Mouse (Mus musculus): ENCODE results near the gene Sept9. TPM values are rescaled to one million over a fixed set of nuclear protein-coding genes. Genes with fewer than 3 reads are reported as not detected.

The Sept9 gene
- polyA plus RNA-seq, 1 experiment from 2014 or later: 78.9 TPM

DNA sequence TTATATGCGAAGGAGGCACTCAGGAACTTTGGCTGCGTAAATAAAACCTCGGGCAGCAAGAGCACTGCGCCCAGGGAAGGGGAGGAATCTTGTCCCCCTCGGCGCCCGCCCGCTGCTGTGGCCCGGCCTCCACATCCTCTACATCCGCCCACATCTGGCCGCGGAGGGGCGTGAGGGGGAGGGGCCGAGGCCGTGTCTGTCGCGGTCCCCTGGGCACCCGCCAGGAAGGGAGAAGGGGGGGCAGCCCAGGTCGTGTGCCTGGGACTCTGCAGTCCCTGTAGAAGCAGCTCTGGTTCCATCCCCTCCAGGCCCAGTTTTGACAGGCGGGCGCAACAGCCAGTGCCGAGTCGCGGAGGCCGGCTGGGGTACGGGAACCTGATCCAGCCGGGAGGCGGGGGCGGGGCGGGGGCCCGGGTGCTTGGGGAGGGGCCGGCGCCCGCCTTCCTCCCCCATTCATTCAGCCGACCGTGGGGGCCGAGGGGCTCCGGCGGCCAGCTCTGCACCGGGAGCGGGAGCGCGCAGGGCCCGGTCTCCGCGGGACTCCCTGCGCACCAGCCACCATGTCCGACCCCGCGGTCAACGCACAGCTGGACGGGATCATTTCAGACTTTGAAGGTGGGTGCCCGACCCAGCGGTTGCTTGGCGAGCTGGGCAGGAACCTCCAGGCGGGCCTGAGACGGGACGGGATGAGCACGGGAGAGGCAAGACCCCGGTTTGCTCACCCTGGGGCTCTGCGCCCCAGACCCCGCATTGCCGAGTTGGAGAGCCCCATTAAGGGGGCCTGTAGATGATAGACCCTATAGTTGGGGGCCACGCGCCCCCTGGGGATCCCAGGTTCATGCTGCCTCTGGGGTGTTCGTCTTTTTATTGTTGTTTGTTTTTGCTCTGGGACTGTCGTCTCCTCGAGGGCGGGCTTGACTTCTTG lies 66.8 kb downstream of the Sept9 start:
- Histone ChIP-seq H3K4me3 (ENCODE audit: low read depth, low read length) (peak overlapping the region; percentile 78), H3K9me3 (replicated peaks; ENCODE audit: control insufficient read depth, low read length) (no peaks in the 10 kb centered on the region), H3K9ac (ENCODE audit: low read depth, low read length) (peak overlapping the region; percentile 80), H3K4me1 (ENCODE audit: control insufficient read depth, insufficient read depth, low read length) (peaks cover 51% of the 10 kb centered on the region), H3K27me3 (ENCODE audit: control insufficient read depth, insufficient read depth, low read length) (no peaks in the 10 kb centered on the region), H3K4me2 (peak overlapping the region; percentile 90), H3K36me3 (ENCODE audit: control insufficient read depth, insufficient read depth, low read length) (no peaks in the 10 kb centered on the region), H3K27ac (ENCODE audit: low read depth, low read length) (peak overlapping the region; percentile 89)
- ATAC-seq (replicated peaks; ENCODE audit: insufficient number of reproducible peaks, low FRiP score, low TSS enrichment): peak; percentile 79
- under 1% methylated on average over 63 of the region's 69 CpGs for WGBS (ENCODE audit: insufficient replicate concordance)

GRCm38 (mm10) chr11:117266906-117267721 lies 67.7 kb downstream of the Sept9 start:
- Histone ChIP-seq H3K27me3 (ENCODE audit: control insufficient read depth, insufficient read depth, low read length) (0 out of 2 replicates have a peak, but pooled peaks cover 6% of the 10 kb centered on the region), H3K36me3 (ENCODE audit: control insufficient read depth, insufficient read depth, low read length) (no peaks in the 10 kb centered on the region), H3K4me3 (ENCODE audit: low read depth, low read length) (peak overlapping the region; percentile 78), H3K4me1 (ENCODE audit: control insufficient read depth, insufficient read depth, low read length) (peaks cover 53% of the 10 kb centered on the region), H3K4me2 (peak overlapping the region; percentile 90), H3K9ac (ENCODE audit: low read depth, low read length) (peak overlapping the region; percentile 80), H3K9me3 (replicated peaks; ENCODE audit: control insufficient read depth, low read length) (no peaks in the 10 kb centered on the region), H3K27ac (ENCODE audit: low read depth, low read length) (peak overlapping the region; percentile 89)
- peak; percentile 56 for ATAC-seq (replicated peaks; ENCODE audit: insufficient number of reproducible peaks, low FRiP score, low TSS enrichment)
- WGBS (ENCODE audit: insufficient replicate concordance): 1% methylated on average over 37 of the region's 37 CpGs

- H3K4me1 ChIP-seq (ENCODE audit: control insufficient read depth, insufficient read depth, low read length): peaks cover 56% of the 10 kb centered on the region
- ATAC-seq (replicated peaks; ENCODE audit: insufficient number of reproducible peaks, low FRiP score, low TSS enrichment): no peak
Measured at GRCm38 (mm10) chr11:117267828-117268227, 68.4 kb downstream of the Sept9 start.

GRCm38 (mm10) chr11:117268304-117268956 lies 69.0 kb downstream of the Sept9 start:
- Histone ChIP-seq H3K36me3 (ENCODE audit: control insufficient read depth, insufficient read depth, low read length) (no peaks in the 10 kb centered on the region), H3K4me3 (ENCODE audit: low read depth, low read length) (peak overlapping the region; percentile 78; the same call in 1 of the 2 replicates), H3K4me2 (peak overlapping the region; percentile 90), H3K4me1 (ENCODE audit: control insufficient read depth, insufficient read depth, low read length) (peaks cover 52% of the 10 kb centered on the region), H3K27ac (ENCODE audit: low read depth, low read length) (peak overlapping the region; percentile 54; the same call in 1 of the 2 replicates), H3K27me3 (ENCODE audit: control insufficient read depth, insufficient read depth, low read length) (0 out of 2 replicates have a peak, but pooled peaks cover 9% of the 10 kb centered on the region), H3K9me3 (replicated peaks; ENCODE audit: control insufficient read depth, low read length) (no peaks in the 10 kb centered on the region), H3K9ac (ENCODE audit: low read depth, low read length) (0 out of 2 replicates have a peak overlapping the region, but pooled peaks have one; percentile 40)
- ATAC-seq (replicated peaks; ENCODE audit: insufficient number of reproducible peaks, low FRiP score, low TSS enrichment): no peak
- WGBS (ENCODE audit: insufficient replicate concordance): 24% methylated on average over 10 of the region's 10 CpGs

More at GRCm38 (mm10) chr11:117267828-117268227, 68.4 kb downstream of the Sept9 start:
- 16% methylated on average over 4 of the region's 4 CpGs for WGBS (ENCODE audit: insufficient replicate concordance)
- 0 out of 2 replicates have a peak overlapping the region, but pooled peaks have one; percentile 80 for H3K9ac ChIP-seq (ENCODE audit: low read depth, low read length)
- no peaks in the 10 kb centered on the region for H3K36me3 ChIP-seq (ENCODE audit: control insufficient read depth, insufficient read depth, low read length)
- no peaks in the 10 kb centered on the region for H3K9me3 ChIP-seq (replicated peaks; ENCODE audit: control insufficient read depth, low read length)
- H3K4me2 ChIP-seq: peak overlapping the region; percentile 90
- H3K27me3 ChIP-seq (ENCODE audit: control insufficient read depth, insufficient read depth, low read length): 0 out of 2 replicates have a peak, but pooled peaks cover 9% of the 10 kb centered on the region
- H3K4me3 ChIP-seq (ENCODE audit: low read depth, low read length): peak overlapping the region; percentile 78
- H3K27ac ChIP-seq (ENCODE audit: low read depth, low read length): 0 out of 2 replicates have a peak overlapping the region, but pooled peaks have one; percentile 54

DNA sequence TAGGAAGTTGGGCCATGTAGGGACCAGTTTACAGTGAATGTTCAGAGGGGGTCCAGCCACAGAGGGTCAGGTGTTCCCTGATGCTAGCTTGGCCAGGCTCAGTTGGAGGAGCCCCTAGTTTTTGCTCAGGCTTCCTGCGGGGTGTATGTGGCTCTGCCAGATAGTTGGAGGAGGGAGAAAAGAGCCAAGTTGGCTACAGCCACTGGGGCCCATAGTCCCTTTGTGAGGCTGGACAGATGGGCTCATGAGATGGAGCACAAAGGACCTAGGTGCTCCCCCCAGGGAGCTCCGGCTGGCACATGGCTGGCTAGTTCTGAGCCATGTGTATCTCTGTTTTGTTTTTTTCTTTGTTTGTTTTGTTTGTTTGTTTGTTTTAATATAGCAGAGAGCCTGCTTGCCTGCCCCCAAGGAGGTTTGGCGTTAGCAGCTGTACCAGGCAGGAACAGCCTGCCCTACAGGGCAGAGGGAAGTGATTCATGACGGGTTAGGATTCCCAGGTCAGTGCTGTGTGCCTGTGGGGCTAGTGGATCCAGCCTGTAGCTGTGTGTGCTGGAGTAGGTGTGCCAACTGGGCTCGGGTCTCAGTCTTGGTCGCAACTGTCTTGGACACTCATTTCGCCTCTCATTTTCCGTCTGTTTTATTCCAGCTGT lies 69.7 kb downstream of the Sept9 start:
- H3K36me3 ChIP-seq (ENCODE audit: control insufficient read depth, insufficient read depth, low read length): no peaks in the 10 kb centered on the region
- H3K27ac ChIP-seq (ENCODE audit: low read depth, low read length): peak overlapping the region; percentile 54; the same call in 1 of the 2 replicates
- peak overlapping the region; percentile 90 for H3K4me2 ChIP-seq
- peak overlapping the region; percentile 40; the same call in 1 of the 2 replicates for H3K9ac ChIP-seq (ENCODE audit: low read depth, low read length)
- H3K4me1 ChIP-seq (ENCODE audit: control insufficient read depth, insufficient read depth, low read length): peaks cover 57% of the 10 kb centered on the region
- H3K9me3 ChIP-seq (replicated peaks; ENCODE audit: control insufficient read depth, low read length): no peaks in the 10 kb centered on the region
- WGBS (ENCODE audit: insufficient replicate concordance): 48% methylated on average over 8 of the region's 8 CpGs
- ATAC-seq (replicated peaks; ENCODE audit: insufficient number of reproducible peaks, low FRiP score, low TSS enrichment): no peak
- no peak overlapping the region for H3K4me3 ChIP-seq (ENCODE audit: low read depth, low read length)
- H3K27me3 ChIP-seq (ENCODE audit: control insufficient read depth, insufficient read depth, low read length): 0 out of 2 replicates have a peak, but pooled peaks cover 9% of the 10 kb centered on the region

- peaks cover 52% of the 10 kb centered on the region for H3K4me1 ChIP-seq (ENCODE audit: control insufficient read depth, insufficient read depth, low read length)
- no peaks in the 10 kb centered on the region for H3K36me3 ChIP-seq (ENCODE audit: control insufficient read depth, insufficient read depth, low read length)
- H3K4me3 ChIP-seq (ENCODE audit: low read depth, low read length): no peak overlapping the region
- H3K4me2 ChIP-seq: peak overlapping the region; percentile 22; the same call in 1 of the 2 replicates
- H3K27ac ChIP-seq (ENCODE audit: low read depth, low read length): no peak overlapping the region; the same call in 1 of the 2 replicates
- no peaks in the 10 kb centered on the region for H3K9me3 ChIP-seq (replicated peaks; ENCODE audit: control insufficient read depth, low read length)
- H3K9ac ChIP-seq (ENCODE audit: low read depth, low read length): no peak overlapping the region
- 0 out of 2 replicates have a peak, but pooled peaks cover 9% of the 10 kb centered on the region for H3K27me3 ChIP-seq (ENCODE audit: control insufficient read depth, insufficient read depth, low read length)
- WGBS (ENCODE audit: insufficient replicate concordance): 16% methylated on average over 6 of the region's 6 CpGs
- ATAC-seq (replicated peaks; ENCODE audit: insufficient number of reproducible peaks, low FRiP score, low TSS enrichment): no peak
Measured at GRCm38 (mm10) chr11:117269946-117270345, 70.5 kb downstream of the Sept9 start.

- Histone ChIP-seq H3K4me2 (no peak overlapping the region), H3K9ac (ENCODE audit: low read depth, low read length) (no peak overlapping the region), H3K4me1 (ENCODE audit: control insufficient read depth, insufficient read depth, low read length) (peaks cover 54% of the 10 kb centered on the region), H3K4me3 (ENCODE audit: low read depth, low read length) (no peak overlapping the region), H3K27me3 (ENCODE audit: control insufficient read depth, insufficient read depth, low read length) (0 out of 2 replicates have a peak, but pooled peaks cover 9% of the 10 kb centered on the region), H3K27ac (ENCODE audit: low read depth, low read length) (no peak overlapping the region), H3K36me3 (ENCODE audit: control insufficient read depth, insufficient read depth, low read length) (no peaks in the 10 kb centered on the region), H3K9me3 (replicated peaks; ENCODE audit: control insufficient read depth, low read length) (no peaks in the 10 kb centered on the region)
- ATAC-seq (replicated peaks; ENCODE audit: insufficient number of reproducible peaks, low FRiP score, low TSS enrichment): no peak
- 67% methylated on average over 5 of the region's 5 CpGs for WGBS (ENCODE audit: insufficient replicate concordance)
Measured at GRCm38 (mm10) chr11:117274973-117275372, 75.5 kb downstream of the Sept9 start.
